Mouse (Mus musculus): ENCODE measurements at regions not wholly inside any gene's neighbourhood (a gene's known extent, or its start where the extent isn't known, plus 50 kb on each side); places are given as distances from the start of the nearest gene placed in this dataset.
"Not testable (repeated sequence)": the region's sequence is repeated elsewhere in the genome, so short reads cannot be mapped to it uniquely, and the experiment has no call there.

DNA sequence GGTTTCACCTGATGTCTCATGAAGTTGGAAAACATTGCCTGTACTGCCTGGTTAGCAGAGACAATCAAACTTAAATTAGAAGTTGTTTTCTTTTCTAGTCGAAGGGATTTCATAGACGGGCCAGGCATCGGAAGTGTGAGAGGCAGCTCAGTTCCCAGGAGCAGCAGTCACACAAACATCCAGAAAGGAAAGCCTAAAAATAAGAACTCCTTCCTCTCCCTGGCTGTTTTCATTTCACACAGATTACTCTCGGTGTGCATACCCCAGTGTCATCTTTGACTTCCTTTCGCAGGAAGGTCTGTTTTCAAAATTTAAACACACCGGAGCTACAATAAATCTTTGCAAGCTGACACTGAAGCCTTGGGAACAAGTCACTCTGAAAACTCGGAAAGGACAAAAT lies 818.7 kb downstream of the Diaph3 start:
- Histone ChIP-seq H3K36me3 (ENCODE audit: control insufficient read depth, insufficient read depth, low read length) (no peaks in the 10 kb centered on the region), H3K4me1 (replicated peaks; ENCODE audit: control insufficient read depth, insufficient read depth, low read length) (no peaks in the 10 kb centered on the region), H3K9ac (ENCODE audit: low read length) (no peak overlapping the region), H3K4me3 (ENCODE audit: low read depth, low read length) (no peak overlapping the region), H3K27ac (ENCODE audit: low read depth, low read length) (no peak overlapping the region), H3K27me3 (ENCODE audit: control insufficient read depth, insufficient read depth, low read length) (no peaks in the 10 kb centered on the region), H3K4me2 (ENCODE audit: low read depth, low read length, severe bottlenecking) (no peak overlapping the region), H3K9me3 (ENCODE audit: control insufficient read depth, low read length) (no peaks in the 10 kb centered on the region)
- DNase-seq (ENCODE audit: low spot score) (no peak), ATAC-seq (replicated peaks; ENCODE audit: low FRiP score) (no peak)
- WGBS: 74% methylated on average over 7 of the region's 7 CpGs

DNA sequence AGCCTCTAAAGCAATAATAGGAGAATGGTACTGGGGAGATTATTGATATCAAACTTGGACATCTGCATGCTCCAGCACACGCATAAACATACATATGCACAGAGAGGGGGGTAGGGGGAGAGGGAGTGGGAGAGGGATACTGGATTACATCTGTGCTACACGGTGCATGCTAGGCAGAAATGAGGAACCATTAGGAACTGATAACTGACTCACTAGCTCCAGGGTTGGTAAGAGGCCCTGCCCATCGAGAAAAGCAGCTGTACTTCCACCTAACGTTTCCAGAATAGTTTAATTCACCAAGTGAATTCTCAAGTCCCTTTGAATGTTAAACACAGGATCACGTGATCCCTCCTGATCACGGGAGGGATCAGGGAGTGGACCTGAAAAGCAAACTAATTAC lies 825.1 kb downstream of the Diaph3 start:
- no peak for ATAC-seq (replicated peaks; ENCODE audit: low FRiP score)

DNA sequence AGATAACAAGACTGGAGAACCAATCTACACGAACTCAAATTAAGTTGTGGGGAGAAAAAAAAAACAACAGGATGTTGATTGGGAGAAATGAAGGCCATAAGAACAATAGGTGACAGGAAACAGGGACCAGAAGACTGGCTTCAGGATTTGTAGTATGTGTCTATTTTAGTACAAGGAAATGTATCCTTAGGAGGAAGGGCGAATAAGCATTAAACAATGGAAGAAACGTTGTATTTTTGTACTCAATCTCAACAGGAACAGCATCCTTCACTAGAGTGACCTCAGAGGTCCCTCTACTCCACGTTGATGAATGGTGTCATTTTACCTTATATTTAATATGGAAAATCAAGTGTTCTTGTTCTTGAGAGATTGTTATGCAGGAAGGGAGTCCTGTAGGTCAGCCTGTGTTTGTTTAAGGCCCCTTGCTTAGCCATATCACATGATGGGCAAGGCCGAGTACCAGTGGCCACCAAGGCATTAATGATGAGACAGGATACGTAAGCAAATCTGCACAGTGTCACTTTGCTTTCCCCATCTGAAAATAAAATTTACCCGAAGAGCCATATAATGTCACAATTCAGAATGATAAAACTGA lies 832.0 kb downstream of the Diaph3 start:
- Histone ChIP-seq H3K9ac (ENCODE audit: low read length) (no peak overlapping the region), H3K27me3 (ENCODE audit: control insufficient read depth, insufficient read depth, low read length) (no peaks in the 10 kb centered on the region), H3K4me1 (replicated peaks; ENCODE audit: control insufficient read depth, insufficient read depth, low read length) (no peaks in the 10 kb centered on the region), H3K4me2 (ENCODE audit: low read depth, low read length, severe bottlenecking) (no peak overlapping the region), H3K36me3 (ENCODE audit: control insufficient read depth, insufficient read depth, low read length) (no peaks in the 10 kb centered on the region), H3K4me3 (ENCODE audit: low read depth, low read length) (no peak overlapping the region), H3K9me3 (ENCODE audit: control insufficient read depth, low read length) (no peaks in the 10 kb centered on the region), H3K27ac (ENCODE audit: low read depth, low read length) (no peak overlapping the region)
- 80% methylated on average over 7 of the region's 7 CpGs for WGBS
- DNase-seq (ENCODE audit: low spot score) (no peak), ATAC-seq (replicated peaks; ENCODE audit: low FRiP score) (no peak)

More for the DNA sequence above, 825.1 kb downstream of the Diaph3 start:
- H3K9ac ChIP-seq (ENCODE audit: low read length): no peak overlapping the region
- no peak for DNase-seq (ENCODE audit: low spot score)
- H3K4me3 ChIP-seq (ENCODE audit: low read depth, low read length): no peak overlapping the region
- H3K9me3 ChIP-seq (ENCODE audit: control insufficient read depth, low read length): no peaks in the 10 kb centered on the region
- 84% methylated on average over 6 of the region's 6 CpGs for WGBS
- H3K36me3 ChIP-seq (ENCODE audit: control insufficient read depth, insufficient read depth, low read length): no peaks in the 10 kb centered on the region
- no peaks in the 10 kb centered on the region for H3K4me1 ChIP-seq (replicated peaks; ENCODE audit: control insufficient read depth, insufficient read depth, low read length)
- no peak overlapping the region for H3K27ac ChIP-seq (ENCODE audit: low read depth, low read length)
- no peaks in the 10 kb centered on the region for H3K27me3 ChIP-seq (ENCODE audit: control insufficient read depth, insufficient read depth, low read length)
- H3K4me2 ChIP-seq (ENCODE audit: low read depth, low read length, severe bottlenecking): no peak overlapping the region

DNA sequence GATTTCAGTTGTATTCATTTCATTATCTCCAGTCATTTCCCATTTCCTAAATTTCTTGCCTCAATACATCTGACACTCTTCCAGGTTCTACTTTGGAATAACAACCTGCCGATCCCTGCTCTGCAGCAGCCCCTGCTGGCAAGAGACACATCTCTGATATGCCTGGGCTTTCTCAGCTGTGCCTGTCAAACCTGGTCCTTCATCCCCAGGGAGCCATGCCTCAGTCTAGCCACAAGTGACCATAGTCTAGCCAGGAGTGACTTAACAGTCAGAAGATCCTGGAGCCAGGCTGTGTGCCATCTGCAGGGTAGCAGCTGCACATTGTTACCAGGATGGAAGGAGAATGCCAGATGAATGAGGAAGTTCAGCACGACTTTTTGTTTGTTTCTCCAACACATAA lies 833.2 kb downstream of the Diaph3 start:
- H3K36me3 ChIP-seq (ENCODE audit: control insufficient read depth, insufficient read depth, low read length): no peaks in the 10 kb centered on the region
- DNase-seq (ENCODE audit: low spot score) (peak; percentile 56), ATAC-seq (replicated peaks; ENCODE audit: low FRiP score) (no peak; the same call in 1 of the 2 replicates)
- H3K4me3 ChIP-seq (ENCODE audit: low read depth, low read length): no peak overlapping the region
- 67% methylated on average over 2 of the region's 2 CpGs for WGBS
- no peaks in the 10 kb centered on the region for H3K9me3 ChIP-seq (ENCODE audit: control insufficient read depth, low read length)
- no peak overlapping the region for H3K9ac ChIP-seq (ENCODE audit: low read length)
- H3K4me2 ChIP-seq (ENCODE audit: low read depth, low read length, severe bottlenecking): no peak overlapping the region
- H3K27ac ChIP-seq (ENCODE audit: low read depth, low read length): no peak overlapping the region
- H3K27me3 ChIP-seq (ENCODE audit: control insufficient read depth, insufficient read depth, low read length): no peaks in the 10 kb centered on the region
- no peaks in the 10 kb centered on the region for H3K4me1 ChIP-seq (replicated peaks; ENCODE audit: control insufficient read depth, insufficient read depth, low read length)

DNA sequence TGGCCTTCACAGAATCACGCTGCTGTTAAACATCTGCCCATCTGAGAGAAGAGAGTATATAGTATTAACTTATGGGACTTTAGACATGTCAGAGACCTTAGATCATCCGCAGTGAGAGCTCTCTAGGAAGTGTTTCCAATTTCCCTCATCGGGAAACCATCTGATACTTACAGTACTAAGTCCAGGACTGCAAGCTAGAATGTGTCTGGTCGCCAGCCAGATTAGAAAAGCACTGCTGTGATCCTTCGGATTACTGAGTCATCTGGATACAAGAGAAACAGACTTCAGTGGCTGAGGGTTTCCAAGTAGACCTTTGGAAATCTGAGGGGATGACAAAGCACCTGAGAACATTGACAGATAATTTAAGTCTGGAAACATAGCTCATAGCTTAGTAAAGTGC lies 839.4 kb downstream of the Diaph3 start:
- ATAC-seq (replicated peaks; ENCODE audit: low FRiP score) (no peak), DNase-seq (ENCODE audit: low spot score) (no peak)
- no peak overlapping the region for H3K9ac ChIP-seq (ENCODE audit: low read length)
- no peaks in the 10 kb centered on the region for H3K27me3 ChIP-seq (ENCODE audit: control insufficient read depth, insufficient read depth, low read length)
- no peaks in the 10 kb centered on the region for H3K4me1 ChIP-seq (replicated peaks; ENCODE audit: control insufficient read depth, insufficient read depth, low read length)
- no peaks in the 10 kb centered on the region for H3K36me3 ChIP-seq (ENCODE audit: control insufficient read depth, insufficient read depth, low read length)
- no peak overlapping the region for H3K4me2 ChIP-seq (ENCODE audit: low read depth, low read length, severe bottlenecking)
- no peak overlapping the region for H3K27ac ChIP-seq (ENCODE audit: low read depth, low read length)
- WGBS: 86% methylated on average over 5 of the region's 5 CpGs
- no peaks in the 10 kb centered on the region for H3K9me3 ChIP-seq (ENCODE audit: control insufficient read depth, low read length)
- H3K4me3 ChIP-seq (ENCODE audit: low read depth, low read length): no peak overlapping the region

DNA sequence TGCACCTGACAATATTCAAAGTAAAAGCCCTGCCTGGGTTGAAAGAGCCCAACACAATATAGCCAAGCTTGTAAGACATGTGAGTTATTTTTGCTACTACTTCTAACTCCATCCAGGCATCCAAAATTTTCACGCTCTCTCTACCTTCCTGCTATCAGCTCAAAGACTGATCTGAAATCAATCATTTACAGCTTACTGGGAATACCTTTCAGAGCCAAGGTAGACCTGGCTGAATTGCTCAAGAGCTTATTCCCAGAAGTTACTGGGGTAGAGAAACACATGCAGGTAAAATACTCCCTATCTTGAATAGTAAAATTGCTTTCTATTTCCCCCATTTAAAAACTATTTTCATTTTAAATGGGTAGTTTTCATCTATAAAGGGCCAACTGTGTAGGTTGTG lies 840.2 kb downstream of the Diaph3 start:
- no peaks in the 10 kb centered on the region for H3K36me3 ChIP-seq (ENCODE audit: control insufficient read depth, insufficient read depth, low read length)
- no peak overlapping the region for H3K4me3 ChIP-seq (ENCODE audit: low read depth, low read length)
- H3K4me1 ChIP-seq (replicated peaks; ENCODE audit: control insufficient read depth, insufficient read depth, low read length): no peaks in the 10 kb centered on the region
- H3K27ac ChIP-seq (ENCODE audit: low read depth, low read length): no peak overlapping the region
- no peak for DNase-seq (ENCODE audit: low spot score)
- no peak overlapping the region for H3K4me2 ChIP-seq (ENCODE audit: low read depth, low read length, severe bottlenecking)
- no peak for ATAC-seq (replicated peaks; ENCODE audit: low FRiP score)
- no peak overlapping the region for H3K9ac ChIP-seq (ENCODE audit: low read length)
- H3K27me3 ChIP-seq (ENCODE audit: control insufficient read depth, insufficient read depth, low read length): no peaks in the 10 kb centered on the region
- WGBS: 91% methylated on average over 1 of the region's 1 CpGs
- H3K9me3 ChIP-seq (ENCODE audit: control insufficient read depth, low read length): no peaks in the 10 kb centered on the region

DNA sequence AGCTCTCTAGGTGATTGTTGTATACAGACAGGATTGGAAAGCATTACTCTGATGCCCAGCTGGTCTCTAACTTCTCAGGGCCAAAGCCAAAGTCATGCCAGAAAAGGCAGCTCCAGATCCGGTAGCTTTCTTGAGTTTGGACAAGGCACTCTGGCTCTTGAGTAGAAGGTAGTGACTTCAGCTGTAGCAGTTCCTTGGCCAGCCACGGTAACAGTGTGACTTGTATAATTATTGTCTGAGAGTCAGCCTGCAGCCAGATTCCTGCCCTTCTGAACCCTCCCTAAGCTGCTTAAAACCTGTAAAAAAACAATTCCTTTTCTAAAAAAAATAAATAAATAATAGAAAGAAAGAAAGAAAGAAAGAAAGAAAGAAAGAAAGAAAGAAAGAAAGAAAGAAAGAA lies 843.0 kb downstream of the Diaph3 start:
- 33% methylated on average over 2 of the region's 2 CpGs for WGBS
- Histone ChIP-seq H3K27me3 (ENCODE audit: control insufficient read depth, insufficient read depth, low read length) (no peaks in the 10 kb centered on the region), H3K9ac (ENCODE audit: low read length) (no peak overlapping the region), H3K4me1 (replicated peaks; ENCODE audit: control insufficient read depth, insufficient read depth, low read length) (no peaks in the 10 kb centered on the region), H3K9me3 (ENCODE audit: control insufficient read depth, low read length) (no peaks in the 10 kb centered on the region), H3K4me2 (ENCODE audit: low read depth, low read length, severe bottlenecking) (no peak overlapping the region), H3K36me3 (ENCODE audit: control insufficient read depth, insufficient read depth, low read length) (no peaks in the 10 kb centered on the region), H3K27ac (ENCODE audit: low read depth, low read length) (no peak overlapping the region), H3K4me3 (ENCODE audit: low read depth, low read length) (no peak overlapping the region)
- DNase-seq (ENCODE audit: low spot score) (no peak), ATAC-seq (replicated peaks; ENCODE audit: low FRiP score) (no peak)

DNA sequence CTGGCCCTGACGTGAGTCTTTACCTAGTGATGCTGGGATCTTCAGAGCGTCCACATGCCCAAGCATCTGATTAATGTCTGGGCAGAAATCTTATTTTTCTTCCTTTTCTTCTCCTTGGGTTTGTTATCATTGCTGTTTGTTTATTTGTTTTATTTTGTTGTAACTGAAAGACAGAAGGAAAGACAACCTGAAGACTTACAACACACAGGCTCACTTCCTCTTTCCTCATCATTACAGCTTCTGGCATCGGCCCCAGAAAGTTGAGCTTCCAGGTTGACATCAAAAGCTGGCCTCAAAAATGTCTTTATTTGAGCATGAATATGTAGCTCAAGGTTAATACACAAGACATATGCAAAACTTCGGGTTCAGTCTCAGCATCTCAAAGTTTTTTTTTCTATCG lies 846.4 kb downstream of the Diaph3 start:
- H3K27me3 ChIP-seq (ENCODE audit: control insufficient read depth, insufficient read depth, low read length); H3K4me2 ChIP-seq (ENCODE audit: low read depth, low read length, severe bottlenecking); H3K4me1 ChIP-seq (replicated peaks; ENCODE audit: control insufficient read depth, insufficient read depth, low read length); H3K4me3 ChIP-seq (ENCODE audit: low read depth, low read length); H3K36me3 ChIP-seq (ENCODE audit: control insufficient read depth, insufficient read depth, low read length); H3K27ac ChIP-seq (ENCODE audit: low read depth, low read length); H3K9ac ChIP-seq (ENCODE audit: low read length); ATAC-seq (replicated peaks; ENCODE audit: low FRiP score); DNase-seq (ENCODE audit: low spot score); H3K9me3 ChIP-seq (ENCODE audit: control insufficient read depth, low read length): not testable (repeated sequence)
- WGBS: 92% methylated on average over 5 of the region's 5 CpGs

DNA sequence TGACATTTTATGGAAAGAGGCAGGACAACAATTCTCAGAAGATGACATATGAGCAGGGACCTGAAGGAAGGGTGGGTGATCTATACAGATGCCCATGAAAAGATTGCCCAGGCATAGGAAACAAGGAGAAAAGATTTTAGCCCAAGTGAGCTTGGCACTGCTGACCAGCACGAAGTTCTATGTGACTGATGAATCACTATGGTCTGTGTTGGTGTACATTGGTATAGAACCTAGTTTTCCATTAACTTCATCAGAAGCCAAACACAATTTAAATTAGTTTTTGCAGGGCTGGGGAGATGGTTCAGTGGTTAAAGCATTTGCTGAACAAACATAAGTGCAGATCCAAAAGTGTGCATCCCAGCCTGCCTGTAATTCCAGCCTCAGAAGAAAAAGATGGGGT lies 847.2 kb downstream of the Diaph3 start:
- Histone ChIP-seq H3K4me2 (ENCODE audit: low read depth, low read length, severe bottlenecking) (no peak overlapping the region), H3K27me3 (ENCODE audit: control insufficient read depth, insufficient read depth, low read length) (no peaks in the 10 kb centered on the region), H3K4me3 (ENCODE audit: low read depth, low read length) (no peak overlapping the region), H3K9ac (ENCODE audit: low read length) (no peak overlapping the region), H3K27ac (ENCODE audit: low read depth, low read length) (no peak overlapping the region), H3K9me3 (ENCODE audit: control insufficient read depth, low read length) (no peaks in the 10 kb centered on the region), H3K4me1 (replicated peaks; ENCODE audit: control insufficient read depth, insufficient read depth, low read length) (no peaks in the 10 kb centered on the region), H3K36me3 (ENCODE audit: control insufficient read depth, insufficient read depth, low read length) (no peaks in the 10 kb centered on the region)
- ATAC-seq (replicated peaks; ENCODE audit: low FRiP score): no peak
- 92% methylated on average over 1 of the region's 1 CpGs for WGBS
- DNase-seq (ENCODE audit: low spot score): no peak
